Mouse (Mus musculus): ENCODE results near the gene Nmnat2. TPM values are rescaled to one million over a fixed set of nuclear protein-coding genes. Genes with fewer than 3 reads are reported as not detected.
A peak's percentile ranks its signal among the peaks of the same experiment; 100 is the strongest.

The Nmnat2 gene
- polyA plus RNA-seq (2015; fragmentation: Nextera tagmentation; extraction: Ambion mirVana), result 1.8 and 2.2 TPM in 2 replicates

GRCm38 (mm10) chr1:152954821-152955523 lies at the start of gene Nmnat2:
TSS of gene Nmnat2 (plus strand) at chr1:152954993.
- Histone ChIP-seq H3K9me3 (no peaks in the 10 kb centered on the region), H3K4me2 (replicated peaks) (peak within 1 kb of the TSS; percentile 76), H3K27me3 (replicated peaks) (peaks cover 37% of the 10 kb centered on the region), H3K27ac (no peak within 1 kb of the TSS), H3K36me3 (no peaks in the 10 kb centered on the region), H3K9ac (no peak within 1 kb of the TSS; the same call in 1 of the 2 replicates), H3K4me3 (replicated peaks) (peak within 1 kb of the TSS; percentile 41), H3K4me1 (replicated peaks) (peaks cover 16% of the 10 kb centered on the region)
- WGBS, result under 1% methylated on average over 42 of the region's 42 CpGs
- no peak for ATAC-seq

- 58% methylated on average over 6 of the region's 6 CpGs for WGBS
- ATAC-seq, result no peak
- no peak overlapping the region for H3K4me2 ChIP-seq (replicated peaks)
- H3K27me3 ChIP-seq (replicated peaks), result no peaks in the 10 kb centered on the region
- 0 out of 2 replicates have a peak, but pooled peaks cover 3% of the 10 kb centered on the region for H3K4me1 ChIP-seq (replicated peaks)
- H3K4me3 ChIP-seq (replicated peaks), result no peak overlapping the region
- no peak overlapping the region for H3K9ac ChIP-seq
- no peaks in the 10 kb centered on the region for H3K9me3 ChIP-seq
- no peak overlapping the region for H3K27ac ChIP-seq
- no peaks in the 10 kb centered on the region for H3K36me3 ChIP-seq
Measured at GRCm38 (mm10) chr1:152913483-152914460, 41.0 kb upstream of the Nmnat2 start.

DNA sequence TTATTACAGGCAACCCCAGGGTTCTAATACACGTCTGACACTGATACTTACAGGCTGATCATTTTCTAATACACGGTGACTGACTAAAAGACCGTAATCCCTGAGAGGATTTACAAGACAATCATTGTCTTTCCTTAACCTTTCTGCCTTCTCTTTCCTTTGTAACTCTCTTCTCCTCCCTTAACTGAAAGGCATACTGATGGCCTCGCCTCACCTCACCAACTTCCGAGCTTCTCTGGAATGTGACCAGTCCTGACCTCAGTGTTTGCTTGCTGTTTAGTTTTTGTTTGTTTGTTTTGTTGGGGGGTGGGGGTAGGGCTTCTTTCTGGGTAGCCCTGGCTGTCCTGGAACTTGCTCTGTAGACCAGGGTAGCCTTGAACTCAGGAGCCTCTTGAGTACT lies 39.0 kb upstream of the Nmnat2 start:
- H3K27ac ChIP-seq, result no peak overlapping the region
- H3K36me3 ChIP-seq, result no peaks in the 10 kb centered on the region
- H3K9me3 ChIP-seq, result no peaks in the 10 kb centered on the region
- 52% methylated on average over 5 of the region's 5 CpGs for WGBS
- H3K27me3 ChIP-seq (replicated peaks), result no peaks in the 10 kb centered on the region
- H3K4me2 ChIP-seq (replicated peaks), result no peak overlapping the region
- H3K4me3 ChIP-seq (replicated peaks), result no peak overlapping the region
- no peak for ATAC-seq
- no peak overlapping the region for H3K9ac ChIP-seq
- 0 out of 2 replicates have a peak, but pooled peaks cover 3% of the 10 kb centered on the region for H3K4me1 ChIP-seq (replicated peaks)

DNA sequence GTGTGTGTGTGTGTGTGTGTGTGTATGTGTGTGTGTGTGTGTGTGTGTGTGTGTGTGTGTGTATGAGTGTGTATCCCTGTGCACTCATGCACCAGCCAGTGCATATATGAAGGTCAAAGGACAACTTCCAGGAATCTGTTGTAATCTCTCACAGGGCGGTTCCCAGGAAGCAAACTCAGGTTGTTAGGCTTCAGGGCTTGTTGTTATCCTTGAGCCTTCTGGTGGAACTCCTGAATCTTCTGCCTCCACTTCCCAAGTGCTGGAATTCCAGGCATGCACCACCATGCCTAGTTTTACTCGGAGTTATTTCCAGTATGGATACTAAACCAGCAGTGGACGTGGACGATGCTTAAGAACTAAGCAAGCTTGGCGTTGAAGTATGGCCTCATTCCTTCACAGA lies 37.9 kb upstream of the Nmnat2 start:
- 0 out of 2 replicates have a peak, but pooled peaks cover 3% of the 10 kb centered on the region for H3K4me1 ChIP-seq (replicated peaks)
- H3K9me3 ChIP-seq, result no peaks in the 10 kb centered on the region
- H3K4me2 ChIP-seq (replicated peaks), result no peak overlapping the region
- no peak overlapping the region for H3K9ac ChIP-seq
- H3K27ac ChIP-seq, result no peak overlapping the region
- H3K27me3 ChIP-seq (replicated peaks), result no peaks in the 10 kb centered on the region
- no peaks in the 10 kb centered on the region for H3K36me3 ChIP-seq
- 77% methylated on average over 5 of the region's 5 CpGs for WGBS
- no peak overlapping the region for H3K4me3 ChIP-seq (replicated peaks)
- 0 out of 2 replicates have a peak, but pooled peaks have one; percentile 34 for ATAC-seq

DNA sequence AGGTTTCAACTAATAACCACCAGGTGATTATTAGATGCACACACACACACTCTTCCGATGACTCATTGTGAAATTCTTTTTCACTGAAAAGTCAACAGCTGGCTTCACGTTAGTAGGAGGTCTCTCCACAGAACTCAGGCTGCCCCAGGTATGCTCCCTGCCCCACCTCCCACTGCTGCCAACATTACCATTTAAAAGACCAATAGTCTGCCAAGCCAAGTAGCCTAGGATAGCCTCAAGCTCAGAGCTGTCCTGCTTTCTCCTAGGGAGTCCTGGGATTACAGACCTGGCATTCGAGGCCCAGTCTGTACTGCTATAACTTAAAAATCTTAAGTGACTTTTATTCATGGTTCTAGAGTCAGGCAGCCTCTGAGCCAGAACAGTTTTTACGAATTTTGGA lies 37.2 kb upstream of the Nmnat2 start:
- Histone ChIP-seq H3K9me3 (no peaks in the 10 kb centered on the region), H3K9ac (no peak overlapping the region), H3K27ac (no peak overlapping the region), H3K36me3 (no peaks in the 10 kb centered on the region), H3K4me3 (replicated peaks) (no peak overlapping the region), H3K27me3 (replicated peaks) (no peaks in the 10 kb centered on the region), H3K4me2 (replicated peaks) (no peak overlapping the region), H3K4me1 (replicated peaks) (0 out of 2 replicates have a peak, but pooled peaks cover 3% of the 10 kb centered on the region)
- ATAC-seq, result no peak
- WGBS, result 73% methylated on average over 4 of the region's 4 CpGs

- Histone ChIP-seq H3K27me3 (replicated peaks) (no peaks in the 10 kb centered on the region), H3K9ac (no peak overlapping the region), H3K9me3 (no peaks in the 10 kb centered on the region), H3K4me2 (replicated peaks) (no peak overlapping the region), H3K36me3 (no peaks in the 10 kb centered on the region), H3K27ac (no peak overlapping the region), H3K4me3 (replicated peaks) (no peak overlapping the region), H3K4me1 (replicated peaks) (no peaks in the 10 kb centered on the region)
- 57% methylated on average over 3 of the region's 3 CpGs for WGBS
- ATAC-seq, result 0 out of 2 replicates have a peak, but pooled peaks have one; percentile 34
Measured at GRCm38 (mm10) chr1:152921786-152922185, 33.0 kb upstream of the Nmnat2 start.

DNA sequence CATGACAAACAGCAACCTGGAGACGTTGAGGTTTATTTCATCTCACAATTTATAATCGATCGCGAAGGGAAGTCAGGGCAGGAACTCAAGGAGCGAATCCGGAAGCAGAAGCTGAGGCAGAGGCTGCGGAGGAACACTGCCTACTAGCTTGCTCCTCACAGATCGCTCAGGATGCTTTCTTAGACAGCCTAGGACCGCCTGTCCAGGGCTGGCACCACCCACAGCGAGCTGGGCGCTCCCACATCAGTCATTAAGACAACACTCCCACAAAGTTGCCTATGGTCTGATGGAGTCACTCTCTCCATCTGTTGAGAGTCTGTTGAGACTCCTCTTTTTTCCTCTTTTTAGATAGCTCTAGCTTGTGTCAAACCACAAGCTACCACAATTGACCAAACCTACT lies 20.8 kb upstream of the Nmnat2 start:
- 63% methylated on average over 11 of the region's 11 CpGs for WGBS
- H3K27ac ChIP-seq, result no peak overlapping the region
- no peaks in the 10 kb centered on the region for H3K36me3 ChIP-seq
- no peak overlapping the region for H3K4me2 ChIP-seq (replicated peaks)
- ATAC-seq, result no peak
- H3K4me1 ChIP-seq (replicated peaks), result no peaks in the 10 kb centered on the region
- H3K9me3 ChIP-seq, result no peaks in the 10 kb centered on the region
- no peak overlapping the region for H3K9ac ChIP-seq
- H3K27me3 ChIP-seq (replicated peaks), result no peaks in the 10 kb centered on the region
- H3K4me3 ChIP-seq (replicated peaks), result no peak overlapping the region

- H3K4me1 ChIP-seq (replicated peaks), result no peaks in the 10 kb centered on the region
- H3K36me3 ChIP-seq, result no peaks in the 10 kb centered on the region
- H3K27me3 ChIP-seq (replicated peaks), result no peaks in the 10 kb centered on the region
- no peak overlapping the region for H3K4me3 ChIP-seq (replicated peaks)
- WGBS, result 62% methylated on average over 6 of the region's 6 CpGs
- no peak for ATAC-seq
- no peak overlapping the region for H3K27ac ChIP-seq
- no peak overlapping the region for H3K4me2 ChIP-seq (replicated peaks)
- H3K9me3 ChIP-seq, result no peaks in the 10 kb centered on the region
- no peak overlapping the region for H3K9ac ChIP-seq
Measured at GRCm38 (mm10) chr1:152935476-152935875, 19.3 kb upstream of the Nmnat2 start.

DNA sequence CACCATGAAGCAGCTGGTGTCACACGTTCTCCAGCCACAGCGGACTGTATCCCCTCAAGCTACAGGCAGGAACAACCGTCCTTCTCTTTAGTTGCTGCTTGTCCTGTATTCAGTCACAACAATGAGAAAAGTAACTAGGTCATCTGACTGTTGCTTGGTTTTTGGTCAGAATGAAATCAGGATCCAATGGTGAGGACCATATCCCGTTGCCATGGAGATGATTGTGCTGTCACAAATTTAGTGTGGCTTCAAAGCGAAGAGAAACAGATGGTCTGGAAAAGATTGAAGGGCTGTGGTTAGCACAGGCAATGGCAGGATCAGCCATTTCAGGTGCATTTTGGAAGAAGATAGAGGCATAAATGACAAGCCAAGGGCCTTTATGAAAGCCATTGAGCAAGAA lies 18.4 kb upstream of the Nmnat2 start:
- H3K27me3 ChIP-seq (replicated peaks), result no peaks in the 10 kb centered on the region
- no peak overlapping the region for H3K4me2 ChIP-seq (replicated peaks)
- H3K9me3 ChIP-seq, result no peaks in the 10 kb centered on the region
- no peak overlapping the region for H3K4me3 ChIP-seq (replicated peaks)
- H3K36me3 ChIP-seq, result no peaks in the 10 kb centered on the region
- WGBS, result 72% methylated on average over 5 of the region's 5 CpGs
- H3K9ac ChIP-seq, result no peak overlapping the region
- ATAC-seq, result no peak
- H3K4me1 ChIP-seq (replicated peaks), result no peaks in the 10 kb centered on the region
- no peak overlapping the region for H3K27ac ChIP-seq

- no peaks in the 10 kb centered on the region for H3K9me3 ChIP-seq
- H3K4me3 ChIP-seq (replicated peaks), result no peak overlapping the region
- no peak overlapping the region for H3K4me2 ChIP-seq (replicated peaks)
- no peaks in the 10 kb centered on the region for H3K4me1 ChIP-seq (replicated peaks)
- H3K27ac ChIP-seq, result no peak overlapping the region
- no peak for ATAC-seq
- 60% methylated on average over 4 of the region's 4 CpGs for WGBS
- H3K36me3 ChIP-seq, result no peaks in the 10 kb centered on the region
- no peak overlapping the region for H3K9ac ChIP-seq
- H3K27me3 ChIP-seq (replicated peaks), result no peaks in the 10 kb centered on the region
Measured at GRCm38 (mm10) chr1:152942977-152943376, 11.8 kb upstream of the Nmnat2 start.

GRCm38 (mm10) chr1:152954167-152954566 lies 626 bp upstream of the Nmnat2 start:
- Histone ChIP-seq H3K9me3 (no peaks in the 10 kb centered on the region), H3K4me3 (replicated peaks) (no peak overlapping the region), H3K4me1 (replicated peaks) (peaks cover 16% of the 10 kb centered on the region), H3K36me3 (no peaks in the 10 kb centered on the region), H3K9ac (no peak overlapping the region), H3K27ac (no peak overlapping the region), H3K27me3 (replicated peaks) (peaks cover 37% of the 10 kb centered on the region), H3K4me2 (replicated peaks) (no peak overlapping the region)
- WGBS, result 72% methylated on average over 5 of the region's 5 CpGs
- ATAC-seq, result no peak

DNA sequence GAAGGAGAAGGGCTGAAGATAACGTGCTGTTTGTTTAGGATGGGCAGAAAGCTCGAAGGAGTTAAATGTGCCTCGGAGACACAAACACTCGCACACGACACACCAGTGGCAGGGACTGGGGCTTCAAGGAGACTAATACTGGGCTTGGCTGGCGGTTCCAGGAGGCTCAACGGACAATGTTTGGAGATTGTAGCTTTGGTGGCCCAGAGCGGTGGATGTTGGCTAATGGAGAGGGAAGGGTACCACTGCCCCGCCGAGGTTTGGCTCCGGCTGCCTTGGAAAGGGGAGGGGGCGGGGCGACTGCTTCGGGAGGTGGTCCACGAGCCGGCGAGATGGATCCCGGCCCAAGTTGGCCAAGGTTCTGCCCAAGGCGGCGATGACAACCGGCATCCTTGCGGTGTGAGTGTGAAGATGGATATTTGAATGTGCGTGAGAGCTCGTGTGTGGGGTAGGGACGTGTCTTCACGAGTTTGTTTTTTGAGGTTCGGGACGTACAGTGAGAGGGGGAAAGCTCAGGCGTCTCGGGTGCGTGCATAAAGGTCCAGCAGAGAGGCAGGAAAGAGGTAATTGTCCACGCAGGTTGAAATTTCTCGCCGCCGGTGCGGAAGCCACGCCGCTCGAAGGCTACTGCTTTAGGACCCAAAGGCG lies 895 bp downstream of the Nmnat2 start:
- ATAC-seq, result no peak
- no peak overlapping the region for H3K9ac ChIP-seq
- no peak overlapping the region for H3K27ac ChIP-seq
- H3K9me3 ChIP-seq, result no peaks in the 10 kb centered on the region
- peak overlapping the region; percentile 76 for H3K4me2 ChIP-seq (replicated peaks)
- H3K36me3 ChIP-seq, result no peaks in the 10 kb centered on the region
- H3K4me3 ChIP-seq (replicated peaks), result peak overlapping the region; percentile 41
- WGBS, result 3% methylated on average over 40 of the region's 40 CpGs
- peaks cover 16% of the 10 kb centered on the region for H3K4me1 ChIP-seq (replicated peaks)
- H3K27me3 ChIP-seq (replicated peaks), result peaks cover 37% of the 10 kb centered on the region

Measured in intestine, embryonic 15.5 days (tissue).